Mouse (Mus musculus) lung, postnatal 4 days (tissue): ENCODE results near the gene Pip4k2b.
"Not testable (repeated sequence)": the region's sequence is repeated elsewhere in the genome, so short reads cannot be mapped to it uniquely, and the experiment has no call there.

Experiments used
- DNase-seq, 2 experiments: peaks; one replicate each; pipeline ENCODE4 v3.0.0; 2021

The Pip4k2b gene

GRCm38 (mm10) chr11:97744063-97744717 lies at the start of gene Pip4k2b:
Gene Pip4k2b, minus strand, starts transcription at chr11:97744704.
- peak; percentile 73 to 76 for DNase-seq

- peak in 1 of 2 experiments; percentile 57 for DNase-seq
These were observed 48.7 kb upstream of the Pip4k2b start for GRCm38 (mm10) chr11:97793165-97793564.

- not testable (repeated sequence) for DNase-seq
These were observed 46.4 kb upstream of the Pip4k2b start for GRCm38 (mm10) chr11:97790778-97791438.

- DNase-seq = no peak
These were observed 45.2 kb upstream of the Pip4k2b start for GRCm38 (mm10) chr11:97789727-97790126.

- DNase-seq = no peak
These were observed 43.5 kb upstream of the Pip4k2b start for GRCm38 (mm10) chr11:97787961-97788360.

- DNase-seq = no peak
These were observed 38.0 kb upstream of the Pip4k2b start for GRCm38 (mm10) chr11:97782564-97782895.

GRCm38 (mm10) chr11:97781832-97782563 lies 37.5 kb upstream of the Pip4k2b start, which contains the start of gene Rpl23:
Gene Rpl23, minus strand, starts transcription at chr11:97782437.
- DNase-seq = peak; percentile 99

- no peak for DNase-seq
These were observed 37.0 kb upstream of the Pip4k2b start for GRCm38 (mm10) chr11:97781478-97781831.

- no peak for DNase-seq
These were observed 35.6 kb upstream of the Pip4k2b start for GRCm38 (mm10) chr11:97779968-97780701.

- no peak for DNase-seq
These were observed 34.4 kb upstream of the Pip4k2b start for GRCm38 (mm10) chr11:97778918-97779317.

- peak in 1 of 2 experiments; percentile 49 for DNase-seq
These were observed 32.6 kb upstream of the Pip4k2b start for GRCm38 (mm10) chr11:97777129-97777529.

- no peak for DNase-seq
These were observed 32.1 kb upstream of the Pip4k2b start for GRCm38 (mm10) chr11:97776497-97777128.

- DNase-seq = no peak
These were observed 31.4 kb upstream of the Pip4k2b start, which contains the start of gene 1700001P01Rik for GRCm38 (mm10) chr11:97775808-97776496. Gene 1700001P01Rik, minus strand, starts transcription at chr11:97775918.

- DNase-seq = no peak
These were observed 30.7 kb upstream of the Pip4k2b start for GRCm38 (mm10) chr11:97775186-97775585.

GRCm38 (mm10) chr11:97771410-97771809 lies 26.9 kb upstream of the Pip4k2b start:
- no peak for DNase-seq

- no peak for DNase-seq
These were observed 25.2 kb upstream of the Pip4k2b start for GRCm38 (mm10) chr11:97769704-97770103.

- DNase-seq = peak; percentile 95 to 97
These were observed 21.8 kb upstream of the Pip4k2b start, which contains the start of gene Cwc25 for GRCm38 (mm10) chr11:97766154-97766881. Gene Cwc25, minus strand, starts transcription at chr11:97766556.

GRCm38 (mm10) chr11:97761638-97762037 lies 17.1 kb upstream of the Pip4k2b start:
- DNase-seq = no peak

- no peak for DNase-seq
These were observed 14.4 kb upstream of the Pip4k2b start for GRCm38 (mm10) chr11:97758942-97759341.

- no peak for DNase-seq
These were observed 13.6 kb upstream of the Pip4k2b start for GRCm38 (mm10) chr11:97758125-97758524.

GRCm38 (mm10) chr11:97753277-97753676 lies 8.8 kb upstream of the Pip4k2b start:
- DNase-seq = no peak
